Mouse (Mus musculus) C2C12 (cell line): Measurements from ENCODE around the gene Gm20547. TPM values are rescaled to one million over a fixed set of nuclear protein-coding genes. Genes with fewer than 3 reads are reported as not detected.

ENCODE experiments used
- H3K27me3 ChIP-seq: one replicate; pipeline ENCODE4 v1.6.1; 2011; ENCODE audit not compliant: control insufficient read depth, insufficient read depth, insufficient read length
- H3K36me3 ChIP-seq: one replicate; pipeline ENCODE4 v1.6.1; 2011; ENCODE audit not compliant: control insufficient read depth, insufficient read depth
- H3K4me3 ChIP-seq: one replicate; pipeline ENCODE4 v1.5.1; 2011; ENCODE audit warnings: mild to moderate bottlenecking, control low read depth; ENCODE audit not compliant: poor library complexity, insufficient read depth, severe bottlenecking
- H3K79me2 ChIP-seq: one replicate; pipeline ENCODE4 v1.6.1; 2011; ENCODE audit not compliant: control insufficient read depth, insufficient read depth
- H3K79me3 ChIP-seq: one replicate; pipeline ENCODE4 v1.6.1; 2011; ENCODE audit warnings: low read depth, control low read depth
- H3ac ChIP-seq: one replicate; pipeline ENCODE3; 2011; ENCODE audit warnings: low read depth; ENCODE audit not compliant: control insufficient read depth, insufficient read length
- CEBPB ChIP-seq: IDR thresholded peaks from one replicate; pipeline ENCODE4 v1.6.1; 2011; ENCODE audit warnings: low read depth, mild to moderate bottlenecking, control low read depth, moderate library complexity
- CTCF ChIP-seq: IDR thresholded peaks from one replicate; pipeline ENCODE4 v1.5.1; 2011; ENCODE audit not compliant: control insufficient read depth, insufficient read depth, insufficient read length
- FOSL1 ChIP-seq: IDR thresholded peaks from one replicate; pipeline ENCODE4 v1.8.0; 2011; ENCODE audit warnings: mild to moderate bottlenecking, low read length; ENCODE audit not compliant: poor library complexity, insufficient read depth, severe bottlenecking
- MAX ChIP-seq: IDR thresholded peaks from one replicate; pipeline ENCODE4 v1.6.1; 2011; ENCODE audit warnings: mild to moderate bottlenecking, control low read depth
- MYOD1 ChIP-seq: IDR thresholded peaks from one replicate; pipeline ENCODE4 v1.6.1; 2011; ENCODE audit warnings: low read depth; ENCODE audit not compliant: control insufficient read depth, insufficient read length
- MYOG ChIP-seq: IDR thresholded peaks from one replicate; pipeline ENCODE4 v1.6.1; 2011; ENCODE audit not compliant: control insufficient read depth, insufficient read length; ENCODE audit errors: extremely low read depth
- USF1 ChIP-seq: IDR thresholded peaks from one replicate; pipeline ENCODE4 v1.6.1; 2011; ENCODE audit warnings: low read depth, mild to moderate bottlenecking, control low read depth, moderate library complexity
- polyA plus RNA-seq: library from polyadenylated mRNA; unstranded; fragments of >200 nt; fragmentation: generic; extraction: Trizol; gene quantifications from one replicate; pipeline ENCODE4 v1.2.1, GENCODE M21; 2012; ENCODE audit warnings: missing spikeins

Gene Gm20547
- polyA plus RNA-seq, 1 experiment, result not detected

GRCm38 (mm10) chr17:34850517-34851125 is 31.2 kb downstream of the Gm20547 start:
- Histone ChIP-seq H3K4me3 (peak overlapping the region; percentile 99), H3K79me3 (peaks cover 16% of the 10 kb centered on the region), H3ac (peak overlapping the region; percentile 90), H3K79me2 (peaks cover 31% of the 10 kb centered on the region), H3K27me3 (no peaks in the 10 kb centered on the region), H3K36me3 (peaks cover 38% of the 10 kb centered on the region)
- TF ChIP-seq MAX, result no peak
- TF ChIP-seq USF1, result no peak
- no peak for TF ChIP-seq MYOG
- TF ChIP-seq CEBPB, result no peak
- no peak for TF ChIP-seq FOSL1
- no peak for TF ChIP-seq MYOD1
- no peak for TF ChIP-seq CTCF

DNA sequence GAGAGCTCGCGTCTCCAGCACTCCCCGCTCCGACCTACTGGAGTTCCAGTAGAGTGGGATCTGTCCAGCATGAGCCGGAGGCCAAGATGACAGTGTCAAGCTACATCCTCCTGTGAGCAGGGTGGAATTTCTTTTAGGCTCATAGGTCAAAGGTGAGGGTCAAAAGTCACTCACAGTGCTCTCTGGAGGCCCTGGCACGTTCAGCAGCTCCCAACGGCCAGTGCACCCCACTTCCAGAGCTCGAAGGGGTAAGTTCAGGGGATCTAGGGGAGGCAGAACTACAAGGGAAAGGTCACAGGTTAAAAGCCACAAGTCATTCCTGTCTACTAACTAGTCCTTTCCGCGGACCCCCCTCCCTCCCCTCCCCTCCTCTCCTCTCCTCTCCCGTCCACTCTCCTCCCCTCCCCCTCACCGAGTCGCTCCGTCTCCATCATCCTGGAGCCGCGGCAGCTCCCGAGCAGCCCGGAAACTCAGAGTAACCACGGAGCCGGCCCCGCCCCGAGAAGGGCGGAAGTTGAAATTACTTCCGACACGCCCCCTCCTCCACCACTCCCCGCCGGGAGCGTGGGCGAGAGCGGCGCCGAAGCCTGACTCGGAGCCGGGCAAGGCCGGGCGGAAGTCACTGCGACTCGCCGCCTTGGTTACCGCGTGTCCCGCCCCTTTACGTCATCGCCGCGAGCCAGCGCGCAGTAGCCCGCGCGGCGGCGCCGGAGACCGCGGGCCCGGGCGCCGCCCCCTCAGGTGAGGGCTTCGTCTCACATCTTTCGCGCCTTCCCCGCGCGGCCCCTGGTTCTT is 31.9 kb downstream of the Gm20547 start, which contains the start of the genes Skiv2l and Nelfe:
Gene Skiv2l, minus strand, starts transcription at position 489 of the 795 bp plus-strand sequence.
Gene Nelfe, plus strand, starts transcription at position 670 of the 795 bp plus-strand sequence.
- peak within 1 kb of the TSS; percentile 90 for H3ac ChIP-seq
- H3K27me3 ChIP-seq, result no peaks in the 10 kb centered on the region
- TF ChIP-seq MYOD1 (no peak), MAX (peak; percentile 64), MYOG (no peak), USF1 (no peak)
- H3K79me3 ChIP-seq, result peaks cover 16% of the 10 kb centered on the region
- H3K36me3 ChIP-seq, result peaks cover 34% of the 10 kb centered on the region
- peaks cover 31% of the 10 kb centered on the region for H3K79me2 ChIP-seq
- H3K4me3 ChIP-seq, result peak within 1 kb of the TSS; percentile 99

GRCm38 (mm10) chr17:34847615-34848014 is 34.2 kb downstream of the Gm20547 start:
- Histone ChIP-seq H3K36me3 (peaks cover 28% of the 10 kb centered on the region), H3K79me3 (peaks cover 16% of the 10 kb centered on the region)

GRCm38 (mm10) chr17:34847192-34847591 is 34.6 kb downstream of the Gm20547 start:
- peaks cover 16% of the 10 kb centered on the region for H3K79me3 ChIP-seq
- no peaks in the 10 kb centered on the region for H3K27me3 ChIP-seq
- H3K79me2 ChIP-seq, result peaks cover 28% of the 10 kb centered on the region
- TF ChIP-seq MYOD1 (no peak), CTCF (no peak), FOSL1 (no peak), MYOG (no peak), USF1 (no peak), CEBPB (no peak), MAX (no peak)
- no peak overlapping the region for H3ac ChIP-seq
- H3K4me3 ChIP-seq, result no peak overlapping the region
- peaks cover 24% of the 10 kb centered on the region for H3K36me3 ChIP-seq

More at GRCm38 (mm10) chr17:34847615-34848014, 34.2 kb downstream of the Gm20547 start:
- Histone ChIP-seq H3K79me2 (peaks cover 31% of the 10 kb centered on the region), H3K4me3 (no peak overlapping the region), H3ac (no peak overlapping the region), H3K27me3 (no peaks in the 10 kb centered on the region)
- TF ChIP-seq USF1 (no peak), MYOG (no peak), MAX (no peak), MYOD1 (no peak), FOSL1 (no peak), CEBPB (no peak), CTCF (no peak)

DNA sequence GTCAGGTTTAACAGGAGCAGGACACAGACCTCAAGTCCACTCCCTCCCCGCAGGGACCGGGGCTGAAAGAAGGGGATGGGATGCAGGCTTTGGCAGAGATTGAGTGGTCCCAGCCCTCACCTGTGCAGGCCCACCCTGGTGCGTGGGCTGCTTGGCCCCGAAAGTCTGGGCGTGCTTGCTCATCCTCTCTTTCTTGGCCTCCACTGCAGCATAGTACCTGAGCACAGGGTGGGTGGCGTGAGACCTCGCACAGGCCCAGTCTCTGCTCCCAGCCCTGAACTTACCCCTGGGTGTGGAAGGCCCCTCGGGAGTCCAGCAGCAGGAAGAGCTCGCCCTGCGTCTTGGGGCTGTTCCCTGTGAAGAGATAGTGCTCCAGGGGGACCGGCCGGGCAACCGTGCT is 37.0 kb downstream of the Gm20547 start:
- Histone ChIP-seq H3K79me3 (peaks cover 4% of the 10 kb centered on the region), H3ac (no peak overlapping the region), H3K79me2 (peaks cover 7% of the 10 kb centered on the region), H3K4me3 (no peak overlapping the region), H3K36me3 (peaks cover 19% of the 10 kb centered on the region), H3K27me3 (no peaks in the 10 kb centered on the region)
- TF ChIP-seq FOSL1 (no peak), CEBPB (no peak), USF1 (no peak), MAX (no peak), CTCF (no peak), MYOD1 (no peak), MYOG (no peak)
